Mouse (Mus musculus): Measurements from ENCODE around the gene Thada. TPM values are rescaled to one million over a fixed set of nuclear protein-coding genes. Genes with fewer than 3 reads are reported as not detected.
A peak's percentile ranks its signal among the peaks of the same experiment; 100 is the strongest.
"Not testable (repeated sequence)": the region's sequence is repeated elsewhere in the genome, so short reads cannot be mapped to it uniquely, and the experiment has no call there.

Thada gene
- polyA plus RNA-seq, 1 experiment from 2014 or later = 15.8 TPM

DNA sequence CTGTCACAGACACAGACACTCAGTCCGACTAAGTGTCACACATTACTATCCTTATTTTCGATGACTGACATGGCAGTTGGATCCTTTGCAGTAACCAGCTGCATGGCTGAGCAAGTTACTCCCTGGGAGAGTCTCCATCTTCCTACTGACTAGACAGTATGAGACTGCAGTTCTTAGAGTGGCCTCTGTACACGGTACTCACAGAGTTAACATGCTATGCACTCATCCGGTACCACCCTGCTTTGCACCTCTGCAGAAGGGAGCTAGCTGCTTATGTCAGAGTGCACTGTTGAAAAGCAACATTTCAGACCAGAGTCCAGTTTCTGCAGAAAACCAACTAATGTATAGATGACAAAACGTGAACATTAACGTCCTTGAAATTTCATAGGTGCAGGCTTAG is 222.2 kb downstream of the Thada start:
- no peak overlapping the region for H3K4me3 ChIP-seq (ENCODE audit: low read length)
- peaks cover 22% of the 10 kb centered on the region for H3K4me1 ChIP-seq (ENCODE audit: control insufficient read depth, insufficient read depth, low read length)
- H3K9me3 ChIP-seq (ENCODE audit: control insufficient read depth, low read length) = peaks cover 5% of the 10 kb centered on the region; the same call in 1 of the 2 replicates
- H3K27ac ChIP-seq (ENCODE audit: low read depth, low read length) = peak overlapping the region; percentile 42; the same call in 1 of the 2 replicates
- no peaks in the 10 kb centered on the region for H3K27me3 ChIP-seq (ENCODE audit: control insufficient read depth, insufficient read depth, low read length)
- H3K4me2 ChIP-seq (replicated peaks; ENCODE audit: low read depth, low read length) = no peak overlapping the region
- H3K36me3 ChIP-seq (ENCODE audit: control insufficient read depth, insufficient read depth, low read length) = no peaks in the 10 kb centered on the region
- no peak overlapping the region for H3K9ac ChIP-seq (ENCODE audit: low read depth, low read length)
- ATAC-seq (ENCODE audit: low FRiP score, low TSS enrichment) = peak; percentile 75
- 34% methylated on average over 6 of the region's 6 CpGs for WGBS

DNA sequence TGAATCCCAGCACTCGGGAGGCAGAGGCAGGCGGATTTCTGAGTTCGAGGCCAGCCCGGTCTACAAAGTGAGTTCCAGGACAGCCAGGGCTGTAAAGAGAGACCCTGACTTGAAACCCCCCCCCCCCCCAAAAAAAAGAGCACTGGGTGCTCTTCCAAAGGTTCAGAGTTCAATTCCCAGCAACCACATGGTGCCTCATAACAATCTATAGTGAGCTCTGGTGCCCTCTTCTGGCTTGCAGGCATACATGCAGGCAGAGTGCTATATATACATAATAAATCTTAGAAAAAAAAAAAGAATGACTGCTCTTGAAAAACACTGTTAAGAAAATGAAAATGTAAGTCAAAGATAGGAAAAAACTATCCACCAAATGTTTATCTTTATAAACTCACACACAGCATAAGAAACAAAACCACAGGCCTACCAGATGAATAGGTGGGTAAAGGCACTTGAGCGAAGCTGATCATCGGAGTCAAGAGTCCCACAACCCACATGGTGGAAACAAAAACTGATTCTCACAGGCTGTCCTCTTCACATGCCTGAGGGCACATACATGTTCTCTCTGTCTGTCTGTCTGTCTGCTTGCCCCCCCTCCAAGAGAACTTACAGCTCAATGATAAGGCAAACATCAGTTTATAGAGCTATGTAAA is 224.6 kb downstream of the Thada start:
- Histone ChIP-seq H3K4me3 (ENCODE audit: low read length) (no peak overlapping the region), H3K4me1 (ENCODE audit: control insufficient read depth, insufficient read depth, low read length) (peaks cover 22% of the 10 kb centered on the region), H3K36me3 (ENCODE audit: control insufficient read depth, insufficient read depth, low read length) (no peaks in the 10 kb centered on the region), H3K27ac (ENCODE audit: low read depth, low read length) (no peak overlapping the region), H3K9me3 (ENCODE audit: control insufficient read depth, low read length) (0 out of 2 replicates have a peak, but pooled peaks cover under 1% of the 10 kb centered on the region), H3K9ac (ENCODE audit: low read depth, low read length) (no peak overlapping the region), H3K27me3 (ENCODE audit: control insufficient read depth, insufficient read depth, low read length) (no peaks in the 10 kb centered on the region), H3K4me2 (replicated peaks; ENCODE audit: low read depth, low read length) (no peak overlapping the region)
- no peak for ATAC-seq (ENCODE audit: low FRiP score, low TSS enrichment)
- WGBS = 96% methylated on average over 6 of the region's 6 CpGs

DNA sequence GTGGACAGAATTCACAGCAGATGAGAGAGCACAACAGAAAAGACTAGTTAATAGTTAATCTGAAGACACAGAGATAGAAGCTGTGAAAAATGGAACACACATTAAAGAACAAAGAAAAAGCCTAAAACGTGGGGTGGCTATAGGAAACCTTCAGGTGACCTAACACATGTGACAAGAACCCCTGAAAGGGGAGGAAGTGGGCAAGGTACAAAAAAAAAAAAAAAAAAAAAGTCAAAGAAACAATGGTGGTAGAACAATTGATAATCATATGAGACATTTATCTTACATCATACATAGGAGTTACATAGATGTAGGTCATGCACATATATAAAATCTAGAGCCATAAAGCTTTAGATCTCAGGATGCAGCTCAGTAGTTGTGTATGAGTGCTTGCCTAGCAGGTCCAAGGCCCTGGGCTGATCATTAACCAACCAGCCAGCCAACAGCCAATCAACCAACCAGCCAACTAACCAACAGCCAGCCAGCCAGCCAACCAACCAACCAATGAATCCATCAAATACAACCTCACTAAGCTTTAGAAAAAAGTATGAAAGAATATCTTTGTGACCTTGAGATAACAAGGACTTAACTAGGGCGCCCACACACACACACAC is 226.2 kb downstream of the Thada start:
- Histone ChIP-seq H3K9ac (ENCODE audit: low read depth, low read length) (no peak overlapping the region), H3K4me1 (ENCODE audit: control insufficient read depth, insufficient read depth, low read length) (peaks cover 16% of the 10 kb centered on the region)
- 82% methylated on average over 2 of the region's 2 CpGs for WGBS

DNA sequence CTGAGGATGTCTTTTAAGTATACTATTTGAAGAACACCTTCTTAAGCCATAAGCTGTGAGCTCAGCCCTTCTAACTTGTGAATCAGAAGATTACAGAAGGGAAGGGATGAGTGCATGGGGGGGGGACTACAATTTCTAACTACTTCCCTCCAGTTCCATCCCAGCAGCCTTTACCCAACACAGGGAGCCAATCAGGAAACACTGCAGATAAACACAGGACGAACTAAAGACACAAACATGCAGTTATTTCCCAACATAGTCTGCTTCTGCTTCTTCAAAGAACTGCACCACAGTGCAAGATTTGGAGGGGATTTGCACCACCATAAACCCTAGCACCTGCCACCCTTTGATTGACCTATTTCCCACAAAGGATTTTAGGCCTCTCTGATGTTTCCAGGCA is 227.8 kb downstream of the Thada start:
- H3K9ac ChIP-seq (ENCODE audit: low read depth, low read length) = no peak overlapping the region
- WGBS = 91% methylated on average over 1 of the region's 1 CpGs
- H3K27me3 ChIP-seq (ENCODE audit: control insufficient read depth, insufficient read depth, low read length) = no peaks in the 10 kb centered on the region
- no peak overlapping the region for H3K27ac ChIP-seq (ENCODE audit: low read depth, low read length)
- no peak overlapping the region for H3K4me3 ChIP-seq (ENCODE audit: low read length)
- H3K36me3 ChIP-seq (ENCODE audit: control insufficient read depth, insufficient read depth, low read length) = peaks cover 3% of the 10 kb centered on the region; the same call in 1 of the 2 replicates
- no peaks in the 10 kb centered on the region; the same call in 1 of the 2 replicates for H3K4me1 ChIP-seq (ENCODE audit: control insufficient read depth, insufficient read depth, low read length)
- no peak overlapping the region for H3K4me2 ChIP-seq (replicated peaks; ENCODE audit: low read depth, low read length)
- ATAC-seq (ENCODE audit: low FRiP score, low TSS enrichment) = no peak
- H3K9me3 ChIP-seq (ENCODE audit: control insufficient read depth, low read length) = no peaks in the 10 kb centered on the region

More for the DNA sequence above, 226.2 kb downstream of the Thada start:
- no peak for ATAC-seq (ENCODE audit: low FRiP score, low TSS enrichment)
- Histone ChIP-seq H3K27ac (ENCODE audit: low read depth, low read length) (no peak overlapping the region), H3K4me2 (replicated peaks; ENCODE audit: low read depth, low read length) (no peak overlapping the region), H3K27me3 (ENCODE audit: control insufficient read depth, insufficient read depth, low read length) (no peaks in the 10 kb centered on the region), H3K9me3 (ENCODE audit: control insufficient read depth, low read length) (no peaks in the 10 kb centered on the region), H3K36me3 (ENCODE audit: control insufficient read depth, insufficient read depth, low read length) (no peaks in the 10 kb centered on the region), H3K4me3 (ENCODE audit: low read length) (no peak overlapping the region)

DNA sequence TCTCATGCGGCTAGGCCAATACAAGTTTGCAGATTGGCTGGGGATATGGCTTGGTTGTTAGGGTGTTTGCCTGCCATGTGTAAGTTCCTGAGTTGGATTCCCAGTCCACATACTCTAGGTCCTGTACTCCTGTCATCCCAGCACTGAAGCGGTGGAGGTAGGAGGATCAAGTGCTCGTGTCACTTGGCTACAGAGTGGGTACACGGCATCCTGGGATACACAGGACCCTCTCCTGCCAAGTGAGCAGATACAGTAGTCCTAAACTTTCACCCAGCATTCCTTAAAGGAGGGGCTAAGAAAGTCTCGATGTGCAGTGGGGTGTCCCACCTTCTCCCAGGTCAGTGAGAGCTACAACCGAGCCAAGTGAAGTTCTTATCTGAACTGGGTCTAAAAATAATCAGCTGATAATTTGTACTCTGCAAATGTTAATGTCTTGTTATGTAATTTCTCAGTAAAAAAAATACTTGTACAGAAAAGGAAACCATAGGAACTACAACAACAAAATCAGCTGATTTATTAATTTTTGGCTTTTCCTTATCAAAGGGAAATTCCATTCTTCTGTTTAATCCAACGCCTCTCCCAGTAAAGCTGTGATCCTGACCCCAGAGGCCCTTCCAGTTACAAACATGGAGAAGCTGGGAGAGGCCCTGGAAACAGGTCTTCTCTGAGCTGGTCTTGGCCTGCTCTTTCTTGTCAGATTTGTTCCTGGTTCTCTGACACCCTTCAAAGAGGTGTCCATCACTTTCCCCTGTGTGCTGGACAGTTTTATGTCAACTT is 229.0 kb downstream of the Thada start:
- ATAC-seq (ENCODE audit: low FRiP score, low TSS enrichment) = no peak

DNA sequence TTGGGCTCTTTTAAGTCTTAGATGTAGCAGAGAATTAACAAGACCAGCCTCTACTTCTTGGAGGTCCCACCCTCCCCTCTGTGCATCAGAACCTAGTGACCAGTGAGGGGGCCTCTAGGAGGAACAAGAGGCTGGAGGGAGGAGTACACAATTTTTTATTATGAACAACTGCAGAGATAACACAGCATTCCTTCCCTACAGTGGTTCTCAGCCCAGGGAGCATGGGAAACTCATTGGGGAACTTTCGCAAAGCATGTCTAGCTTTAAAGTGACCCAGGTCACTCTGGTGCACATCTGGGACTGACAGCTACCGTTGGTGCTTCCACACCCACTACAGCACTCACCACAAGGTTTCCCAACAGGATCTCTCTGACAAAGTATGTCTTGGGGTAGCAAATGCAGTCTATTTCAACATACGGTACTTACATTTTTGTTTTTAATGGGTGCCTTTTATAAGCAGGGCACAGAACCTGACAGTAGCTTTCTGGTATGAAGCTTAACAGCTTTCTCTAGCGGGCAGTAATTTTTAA is 230.5 kb downstream of the Thada start:
- Histone ChIP-seq H3K27me3 (ENCODE audit: control insufficient read depth, insufficient read depth, low read length) (no peaks in the 10 kb centered on the region), H3K4me2 (replicated peaks; ENCODE audit: low read depth, low read length) (no peak overlapping the region), H3K9ac (ENCODE audit: low read depth, low read length) (no peak overlapping the region), H3K4me1 (ENCODE audit: control insufficient read depth, insufficient read depth, low read length) (no peaks in the 10 kb centered on the region), H3K36me3 (ENCODE audit: control insufficient read depth, insufficient read depth, low read length) (peaks cover 6% of the 10 kb centered on the region; the same call in 1 of the 2 replicates), H3K4me3 (ENCODE audit: low read length) (no peak overlapping the region), H3K27ac (ENCODE audit: low read depth, low read length) (no peak overlapping the region), H3K9me3 (ENCODE audit: control insufficient read depth, low read length) (no peaks in the 10 kb centered on the region)
- no peak for ATAC-seq (ENCODE audit: low FRiP score, low TSS enrichment)
- WGBS = 83% methylated on average over 4 of the region's 4 CpGs

More for the DNA sequence above, 229.0 kb downstream of the Thada start:
- Histone ChIP-seq H3K4me2 (replicated peaks; ENCODE audit: low read depth, low read length) (no peak overlapping the region), H3K9ac (ENCODE audit: low read depth, low read length) (no peak overlapping the region), H3K9me3 (ENCODE audit: control insufficient read depth, low read length) (no peaks in the 10 kb centered on the region), H3K27ac (ENCODE audit: low read depth, low read length) (peak overlapping the region; percentile 30; the same call in 1 of the 2 replicates), H3K36me3 (ENCODE audit: control insufficient read depth, insufficient read depth, low read length) (peaks cover 3% of the 10 kb centered on the region; the same call in 1 of the 2 replicates), H3K4me3 (ENCODE audit: low read length) (no peak overlapping the region), H3K27me3 (ENCODE audit: control insufficient read depth, insufficient read depth, low read length) (no peaks in the 10 kb centered on the region), H3K4me1 (ENCODE audit: control insufficient read depth, insufficient read depth, low read length) (no peaks in the 10 kb centered on the region)
- 80% methylated on average over 7 of the region's 7 CpGs for WGBS

DNA sequence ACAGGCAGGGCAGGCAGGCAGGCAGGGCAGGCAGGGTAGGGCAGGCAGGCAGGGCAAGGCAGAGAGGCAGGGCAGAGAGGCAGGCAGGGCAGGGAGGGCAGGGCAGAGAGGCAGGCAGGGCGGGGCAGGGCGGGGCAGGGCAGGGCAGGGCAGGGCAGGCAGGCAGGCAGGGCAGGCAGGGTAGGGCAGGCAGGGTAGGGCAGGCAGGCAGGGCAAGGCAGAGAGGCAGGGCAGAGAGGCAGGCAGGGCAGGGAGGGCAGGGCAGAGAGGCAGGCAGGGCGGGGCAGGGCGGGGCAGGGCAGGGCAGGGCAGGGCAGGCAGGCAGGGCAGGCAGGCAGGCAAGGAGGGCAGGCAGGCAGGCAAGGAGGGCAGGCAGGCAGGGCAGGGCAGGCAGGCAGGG is 231.2 kb downstream of the Thada start:
- not testable (repeated sequence) for ATAC-seq (ENCODE audit: low FRiP score, low TSS enrichment); H3K9me3 ChIP-seq (ENCODE audit: control insufficient read depth, low read length); H3K27me3 ChIP-seq (ENCODE audit: control insufficient read depth, insufficient read depth, low read length); H3K27ac ChIP-seq (ENCODE audit: low read depth, low read length); H3K9ac ChIP-seq (ENCODE audit: low read depth, low read length); H3K4me1 ChIP-seq (ENCODE audit: control insufficient read depth, insufficient read depth, low read length); H3K4me3 ChIP-seq (ENCODE audit: low read length); H3K4me2 ChIP-seq (replicated peaks; ENCODE audit: low read depth, low read length)
- 100% methylated on average over 1 of the region's 4 CpGs for WGBS
- peaks cover 11% of the 10 kb centered on the region; the same call in 1 of the 2 replicates for H3K36me3 ChIP-seq (ENCODE audit: control insufficient read depth, insufficient read depth, low read length)

DNA sequence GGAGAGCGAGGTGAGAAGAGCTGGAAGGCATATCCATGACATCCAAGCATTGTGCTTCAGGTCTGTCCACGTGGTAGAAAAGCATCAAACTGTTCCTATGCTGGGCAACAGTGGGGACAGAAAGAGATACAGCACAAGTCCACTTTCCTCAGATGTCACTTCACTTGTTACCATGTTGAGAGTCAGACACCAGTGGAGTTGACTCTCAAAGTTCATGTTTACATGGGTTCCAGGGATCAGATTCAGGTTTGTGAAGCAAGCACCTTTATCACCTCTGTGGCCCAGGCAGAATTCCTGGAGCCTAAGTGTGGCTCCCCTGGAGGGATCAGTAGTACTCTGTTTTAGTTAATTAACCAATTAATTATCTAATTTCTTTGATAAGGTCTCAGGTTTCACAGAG is 232.2 kb downstream of the Thada start:
- H3K4me2 ChIP-seq (replicated peaks; ENCODE audit: low read depth, low read length) = no peak overlapping the region
- no peak for ATAC-seq (ENCODE audit: low FRiP score, low TSS enrichment)
- H3K27ac ChIP-seq (ENCODE audit: low read depth, low read length) = no peak overlapping the region
- H3K27me3 ChIP-seq (ENCODE audit: control insufficient read depth, insufficient read depth, low read length) = no peaks in the 10 kb centered on the region
- H3K9ac ChIP-seq (ENCODE audit: low read depth, low read length) = no peak overlapping the region
- H3K9me3 ChIP-seq (ENCODE audit: control insufficient read depth, low read length) = no peaks in the 10 kb centered on the region
- peaks cover 11% of the 10 kb centered on the region; the same call in 1 of the 2 replicates for H3K36me3 ChIP-seq (ENCODE audit: control insufficient read depth, insufficient read depth, low read length)
- H3K4me3 ChIP-seq (ENCODE audit: low read length) = no peak overlapping the region
- H3K4me1 ChIP-seq (ENCODE audit: control insufficient read depth, insufficient read depth, low read length) = no peaks in the 10 kb centered on the region
- WGBS = 94% methylated on average over 2 of the region's 2 CpGs
